Mouse (Mus musculus) T-helper 1 cell (primary cell): ENCODE data around the gene Ugt1a8.
"Not testable (repeated sequence)": the region's sequence is repeated elsewhere in the genome, so short reads cannot be mapped to it uniquely, and the experiment has no call there.

Source experiments
- in situ Hi-C: fragments of 300-600 bp; cut with MboI, MseI; formaldehyde crosslinking; loops from one replicate; pipeline ENCODE4 v1.15.1; 2025; ENCODE audit warnings: high pct_unique_total_duplicates

Gene Ugt1a8

DNA sequence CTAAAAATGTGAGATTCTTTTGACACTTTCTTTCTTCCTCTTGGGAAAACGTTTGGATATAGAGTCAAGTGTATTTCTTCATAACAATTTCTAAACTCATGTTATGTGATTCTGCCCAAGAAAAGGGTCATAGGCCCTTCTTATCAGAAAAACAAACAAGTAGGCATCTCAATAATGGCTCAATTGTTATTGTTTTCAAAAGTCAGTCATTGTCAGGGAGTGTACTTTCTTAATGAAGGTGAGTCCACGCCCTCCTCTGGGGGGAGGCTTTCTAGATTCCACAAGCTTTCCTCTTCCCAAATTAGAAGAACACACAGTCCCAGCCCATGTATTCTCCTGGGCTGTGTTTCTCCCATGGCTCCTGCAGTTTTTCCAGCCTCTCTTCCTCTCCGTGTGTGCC, at the start of gene Ugt1a8:
Ugt1a8 (plus strand) TSS at position 301 of the 400 bp plus-strand sequence.
- in situ Hi-C loops = no loop called here

DNA sequence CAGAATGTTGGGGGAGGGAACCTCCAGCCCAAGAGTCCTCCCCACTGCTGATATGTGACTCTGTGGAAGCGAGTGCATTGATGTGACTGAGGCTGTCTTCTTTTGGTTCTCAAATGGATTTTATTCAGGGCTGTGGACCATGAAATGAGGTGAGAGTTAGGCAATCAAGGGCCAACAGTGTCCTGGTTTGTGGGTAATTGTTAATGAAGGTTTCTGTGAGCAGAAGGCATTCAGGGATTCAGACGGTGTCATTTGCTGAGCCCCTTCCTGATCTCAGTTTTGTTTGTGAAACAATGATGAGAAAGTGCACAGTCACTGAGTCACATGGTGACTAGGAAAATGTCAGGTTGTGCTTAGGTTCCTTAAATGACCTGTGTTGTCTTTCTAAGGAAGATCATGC, 44.6 kb upstream of the Ugt1a8 start:
- in situ Hi-C loops = not testable (repeated sequence)

DNA sequence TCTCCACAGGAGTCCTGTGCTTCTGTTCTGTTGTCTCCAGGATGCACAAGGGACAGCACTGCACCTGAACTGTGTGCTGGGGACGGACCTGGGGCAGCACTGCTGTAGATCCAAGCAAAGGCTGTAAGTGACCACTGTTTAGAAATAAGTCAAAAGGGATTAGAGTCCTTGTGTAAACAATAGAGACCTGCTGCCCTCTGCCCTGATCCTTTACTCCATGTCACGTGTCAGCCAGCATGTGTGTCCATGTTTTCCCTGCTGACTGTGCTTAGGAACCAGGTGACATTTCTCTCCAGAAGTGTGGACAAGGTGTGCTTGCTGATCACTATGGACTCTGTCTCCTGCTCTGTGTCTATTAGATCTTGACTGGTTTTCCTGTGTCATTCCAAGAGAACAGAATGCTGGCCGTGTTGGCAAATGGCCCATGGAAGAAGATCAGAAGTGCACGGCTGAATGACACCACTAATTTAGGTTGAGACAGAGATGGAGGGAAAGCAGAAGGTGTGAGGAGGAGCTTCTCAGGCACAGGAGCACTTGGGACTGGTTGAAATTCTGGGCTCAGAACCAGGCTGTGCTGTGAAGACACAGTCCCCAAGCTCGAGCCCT, 42.7 kb upstream of the Ugt1a8 start:
- in situ Hi-C loops = not testable (repeated sequence)

DNA sequence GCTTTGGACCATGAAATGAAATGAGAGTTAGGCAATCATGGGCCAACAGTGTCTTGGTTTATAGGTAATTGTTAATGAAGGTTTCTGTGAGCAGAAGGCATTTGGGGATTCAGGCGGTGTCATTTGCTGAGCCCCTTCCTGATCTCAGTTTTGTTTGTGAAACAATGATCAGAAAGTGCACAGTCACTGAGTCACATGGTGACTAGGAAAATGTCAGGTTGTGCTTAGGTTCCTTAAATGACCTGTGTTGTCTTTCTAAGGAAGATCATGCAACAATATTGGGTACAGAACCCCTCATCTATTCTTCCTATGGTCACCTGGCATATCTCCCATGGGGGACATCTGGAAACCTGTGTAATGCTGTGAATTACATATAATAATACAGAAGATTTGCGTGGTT, 40.2 kb upstream of the Ugt1a8 start:
- in situ Hi-C loops = not testable (repeated sequence)

DNA sequence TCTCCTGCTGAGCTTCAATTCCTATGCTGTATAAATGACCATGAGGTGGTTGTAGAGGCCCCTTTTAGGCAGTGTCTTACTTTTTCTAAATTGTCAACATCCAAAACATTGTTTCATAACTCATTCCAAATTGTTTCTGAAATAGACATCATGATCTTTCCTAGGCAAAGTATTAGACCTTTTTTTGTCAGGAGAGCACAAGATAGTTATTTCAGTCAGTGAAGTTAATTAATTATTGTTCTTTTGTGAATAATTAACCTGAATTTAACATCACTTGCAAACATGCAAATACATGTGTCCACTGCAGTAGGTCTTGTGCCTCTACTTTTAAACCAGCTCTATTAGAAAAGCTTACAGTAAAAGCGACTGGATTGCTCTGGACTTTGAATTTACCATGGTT, 32.5 kb upstream of the Ugt1a8 start, which contains the start of gene Ugt1a10:
Ugt1a10 (plus strand) TSS at position 301 of the 400 bp plus-strand sequence.
- in situ Hi-C loops = no loop called here

DNA sequence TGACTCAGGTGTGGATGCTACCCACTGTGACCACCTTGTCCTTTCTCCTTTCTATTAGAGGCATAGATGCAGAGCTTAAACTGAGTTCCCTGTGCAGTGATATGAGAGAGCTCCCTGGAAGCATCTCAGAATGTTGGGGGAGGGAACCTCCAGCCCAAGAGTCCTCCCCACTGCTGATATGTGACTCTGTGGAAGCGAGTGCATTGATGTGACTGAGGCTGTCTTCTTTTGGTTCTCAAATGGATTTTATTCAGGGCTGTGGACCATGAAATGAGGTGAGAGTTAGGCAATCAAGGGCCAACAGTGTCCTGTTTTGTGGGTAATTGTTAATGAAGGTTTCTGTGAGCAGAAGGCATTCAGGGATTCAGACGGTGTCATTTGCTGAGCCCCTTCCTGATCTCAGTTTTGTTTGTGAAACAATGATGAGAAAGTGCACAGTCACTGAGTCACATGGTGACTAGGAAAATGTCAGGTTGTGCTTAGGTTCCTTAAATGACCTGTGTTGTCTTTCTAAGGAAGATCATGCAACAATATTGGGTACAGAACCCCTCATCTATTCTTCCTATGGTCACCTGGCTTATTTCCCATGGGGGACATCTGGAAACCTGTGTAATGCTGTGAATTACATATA, 21.0 kb upstream of the Ugt1a8 start:
- in situ Hi-C loops = not testable (repeated sequence)

DNA sequence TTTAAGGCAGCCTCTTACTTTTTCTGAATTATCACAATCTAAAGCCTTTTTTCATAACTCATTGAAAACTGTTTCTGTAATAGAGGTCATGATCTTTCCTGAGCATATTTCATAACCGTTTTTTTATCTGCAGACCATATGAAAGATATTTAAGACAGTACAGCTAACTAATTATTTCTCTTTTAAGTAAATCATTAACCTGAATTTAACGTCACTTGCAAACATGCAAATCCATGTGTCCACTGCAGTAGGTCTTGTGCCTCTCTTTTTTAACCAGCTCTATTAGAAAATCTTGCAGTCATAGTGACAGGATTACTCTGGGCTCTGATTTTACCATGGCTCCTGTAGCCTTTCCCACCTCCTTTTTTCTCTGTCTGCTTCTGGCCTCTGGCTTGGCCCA, 17.1 kb upstream of the Ugt1a8 start, which contains the start of gene Ugt1a9:
Ugt1a9 (plus strand) TSS at position 306 of the 400 bp plus-strand sequence.
- in situ Hi-C loops = no loop called here

DNA sequence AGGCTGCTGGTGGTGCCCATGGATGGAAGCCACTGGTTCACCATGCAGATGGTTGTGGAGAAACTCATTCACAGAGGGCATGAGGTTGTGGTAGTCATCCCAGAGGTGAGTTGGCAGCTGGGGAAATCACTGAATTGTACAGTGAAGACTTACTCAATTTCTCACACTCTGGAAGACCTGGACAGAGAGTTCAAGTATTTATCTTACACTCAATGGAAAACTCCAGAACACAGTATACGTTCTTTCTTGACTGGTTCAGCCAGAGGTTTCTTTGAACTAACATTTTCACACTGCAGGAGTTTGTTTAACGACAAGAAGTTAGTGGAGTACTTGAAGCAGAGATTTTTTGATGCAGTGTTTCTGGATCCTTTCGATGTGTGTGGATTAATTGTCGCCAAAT, 16.7 kb upstream of the Ugt1a8 start:
- in situ Hi-C loops = no loop called here

DNA sequence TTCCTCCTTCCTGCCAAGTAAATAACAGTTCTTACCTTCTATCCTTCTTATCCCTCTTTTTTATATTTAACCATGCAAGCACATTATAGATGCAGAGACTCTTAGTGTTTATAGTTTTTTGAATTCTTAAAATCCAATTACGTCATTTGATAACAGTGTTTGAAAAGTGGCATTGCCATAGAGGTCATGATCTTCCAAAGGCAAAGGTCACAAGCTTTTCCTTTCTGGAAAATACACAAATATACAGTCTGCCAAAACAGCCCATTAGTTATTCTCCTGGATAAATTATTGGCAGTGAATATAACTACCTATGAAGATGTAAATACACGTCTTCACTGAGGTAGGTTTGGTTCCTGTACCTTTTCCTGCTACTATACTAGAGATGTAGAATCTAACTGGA, 13.1 kb upstream of the Ugt1a8 start:
- in situ Hi-C loops = no loop called here

DNA sequence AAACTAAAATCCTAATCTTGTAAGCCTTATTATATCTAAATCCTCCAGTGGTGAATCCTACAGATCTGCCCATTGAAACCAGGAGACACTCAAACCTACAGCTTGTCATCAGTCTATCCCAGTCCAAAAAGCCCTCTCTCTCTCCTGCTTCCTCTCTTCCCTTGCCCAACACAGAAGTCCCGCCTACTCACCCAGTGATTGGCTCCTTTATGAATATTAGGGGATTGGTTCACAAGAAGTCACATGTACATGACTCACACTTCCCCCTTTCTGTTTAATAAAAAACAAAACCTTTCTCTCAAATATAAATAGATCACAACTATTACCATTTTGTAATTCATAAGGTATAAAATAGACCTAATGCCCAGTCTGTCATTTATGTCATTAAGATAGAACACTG, 10.5 kb upstream of the Ugt1a8 start:
- in situ Hi-C loops = no loop called here

DNA sequence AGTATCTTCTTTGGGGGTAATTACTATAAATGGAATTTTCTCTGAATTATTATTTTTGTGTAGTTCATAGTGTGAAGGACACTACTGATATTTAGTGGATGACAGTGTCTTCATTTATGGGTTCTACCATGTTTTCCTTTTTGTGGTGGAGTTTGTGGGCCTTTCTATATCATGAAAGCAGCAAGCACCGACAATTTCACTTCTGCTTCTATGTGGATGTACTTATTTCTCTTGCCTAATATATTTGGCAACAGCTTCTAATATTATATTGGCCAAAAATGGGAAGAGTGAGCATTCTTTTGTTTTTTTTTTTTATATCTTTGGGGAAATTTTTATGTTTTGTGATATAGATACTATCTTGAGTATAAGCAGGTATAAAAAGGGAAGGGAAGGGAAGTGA, 5.9 kb upstream of the Ugt1a8 start:
- in situ Hi-C loops = no loop called here

DNA sequence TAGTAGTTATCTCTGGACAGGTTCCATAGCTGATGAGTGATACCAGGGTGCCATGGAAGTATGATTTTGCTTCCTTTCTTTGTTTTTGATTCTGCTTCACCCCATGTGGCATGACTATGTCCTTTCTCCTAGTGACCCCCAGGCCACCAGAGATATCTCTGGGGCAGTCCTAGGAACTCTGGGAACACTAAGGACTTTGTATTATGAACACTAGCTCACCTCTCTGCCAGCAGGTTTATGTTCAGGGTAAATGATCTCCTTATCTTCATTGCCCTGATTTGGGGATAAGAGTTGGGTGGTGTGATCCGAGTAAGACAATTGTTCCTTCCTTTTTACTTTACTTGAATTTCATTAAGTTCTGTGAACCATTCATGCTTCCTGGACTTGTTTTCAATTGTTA, 1.5 kb upstream of the Ugt1a8 start:
- in situ Hi-C loops = no loop called here

DNA sequence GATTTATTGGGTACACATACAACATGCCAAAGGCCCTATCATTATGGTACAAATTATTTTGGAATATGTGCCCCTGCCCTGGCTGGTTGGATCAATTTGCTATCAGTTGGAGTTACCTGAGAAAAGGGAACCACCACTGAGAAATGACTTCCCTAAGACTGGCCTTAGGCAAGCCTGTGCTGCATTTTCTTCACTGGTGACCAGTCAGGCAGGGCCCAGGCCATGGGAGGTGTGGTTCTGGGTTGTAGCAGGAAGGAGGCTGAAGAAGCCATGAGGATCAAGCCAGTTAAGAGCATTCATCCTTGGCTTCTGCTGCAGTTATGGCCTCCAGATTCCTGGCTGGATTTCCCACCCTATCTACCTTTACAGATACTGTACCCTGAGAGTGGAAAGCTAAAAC, 4.7 kb downstream of the Ugt1a8 start:
- in situ Hi-C loops = no loop called here

DNA sequence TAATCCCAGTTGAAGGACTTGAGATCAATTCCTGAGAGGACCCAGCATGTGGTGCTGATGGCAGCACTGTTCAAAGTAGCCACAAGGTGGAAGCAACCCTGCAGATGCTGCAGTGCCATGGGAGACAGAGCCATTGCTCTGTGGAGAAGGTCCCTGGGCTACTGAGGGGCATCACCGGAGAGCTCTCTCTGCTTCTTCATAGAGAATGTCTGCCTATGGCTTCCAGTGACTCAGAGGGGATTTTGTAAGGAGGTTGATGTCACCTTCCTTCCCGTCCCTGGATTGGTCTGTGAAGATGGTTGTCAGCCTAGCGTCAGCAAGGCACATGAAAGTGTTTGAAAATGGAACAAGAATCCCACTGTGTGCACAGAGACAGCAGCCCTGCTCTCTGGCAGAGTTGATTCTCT, 6.7 kb downstream of the Ugt1a8 start:
- in situ Hi-C loops = not testable (repeated sequence)

DNA sequence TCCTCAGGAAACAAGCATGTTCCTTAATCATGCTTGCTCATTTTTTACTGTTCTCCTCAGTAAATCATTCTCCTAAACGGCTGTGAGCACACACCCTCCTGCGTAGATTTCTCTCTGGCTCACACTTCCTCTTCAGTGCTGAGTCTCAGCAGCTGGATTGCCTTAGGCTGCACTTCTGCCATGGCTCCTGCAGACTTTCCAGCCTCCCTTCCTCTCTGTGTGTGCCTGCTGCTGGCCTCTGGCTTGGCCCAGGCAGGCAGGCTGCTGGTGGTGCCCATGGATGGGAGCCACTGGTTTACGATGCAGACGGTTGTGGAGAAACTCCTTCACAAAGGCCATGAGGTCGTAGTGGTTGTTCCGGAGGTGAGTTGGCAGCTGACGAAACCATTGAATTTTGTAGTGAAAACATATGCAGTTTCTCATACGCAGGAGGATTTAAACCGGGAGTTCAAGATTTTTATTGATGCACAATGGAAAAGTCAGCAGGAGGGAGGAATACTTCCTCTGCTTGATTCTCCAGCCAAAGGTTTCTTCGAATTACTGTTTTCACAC, 7.4 kb downstream of the Ugt1a8 start, which contains the start of gene Ugt1a7c:
Ugt1a7c (plus strand) TSS at position 122 of the 552 bp plus-strand sequence.
- in situ Hi-C loops = no loop called here

DNA sequence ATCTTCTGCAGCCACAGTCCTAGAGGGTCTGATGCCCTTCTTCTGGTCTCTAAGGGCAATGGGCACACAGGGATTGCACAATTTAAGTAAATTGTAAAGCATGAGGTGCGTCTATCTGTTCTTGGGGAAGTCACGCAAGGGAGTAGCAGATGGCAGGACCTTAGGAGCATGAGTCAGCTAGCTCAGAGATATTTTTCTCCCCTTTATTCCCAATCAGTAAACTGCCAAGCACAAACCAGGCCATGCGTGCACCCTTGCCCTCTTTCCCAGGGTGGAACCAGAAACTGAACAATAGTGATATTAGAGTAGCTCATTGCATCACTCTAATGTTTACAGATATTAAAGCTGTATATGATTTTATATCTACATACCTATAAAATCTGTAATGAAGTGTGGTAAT, 10.9 kb downstream of the Ugt1a8 start:
- in situ Hi-C loops = not testable (repeated sequence)

DNA sequence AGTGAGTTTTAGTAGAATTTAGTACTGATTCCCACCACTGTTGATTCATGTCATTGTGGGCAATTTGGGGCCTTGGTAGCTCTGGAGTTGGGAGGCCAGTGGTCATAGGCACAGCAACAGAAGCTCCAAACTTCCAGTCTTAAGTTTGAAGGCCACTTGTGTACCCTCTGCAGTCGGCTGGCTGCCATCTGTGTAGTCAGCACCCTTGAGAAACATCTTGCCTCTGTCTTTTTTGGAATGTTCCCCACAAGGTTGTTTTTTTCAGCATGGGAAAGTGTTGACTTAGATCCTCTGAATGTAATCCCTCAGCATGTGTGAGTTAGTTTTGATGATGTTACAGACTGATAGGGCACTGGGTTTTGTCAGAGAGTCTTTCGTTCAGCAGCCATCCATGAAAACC, 12.1 kb downstream of the Ugt1a8 start:
- in situ Hi-C loops = loop anchor here (5.0 kb wide), 2 partner anchors 38 to 218 kb away; no protein-coding TSS in a partner anchor

DNA sequence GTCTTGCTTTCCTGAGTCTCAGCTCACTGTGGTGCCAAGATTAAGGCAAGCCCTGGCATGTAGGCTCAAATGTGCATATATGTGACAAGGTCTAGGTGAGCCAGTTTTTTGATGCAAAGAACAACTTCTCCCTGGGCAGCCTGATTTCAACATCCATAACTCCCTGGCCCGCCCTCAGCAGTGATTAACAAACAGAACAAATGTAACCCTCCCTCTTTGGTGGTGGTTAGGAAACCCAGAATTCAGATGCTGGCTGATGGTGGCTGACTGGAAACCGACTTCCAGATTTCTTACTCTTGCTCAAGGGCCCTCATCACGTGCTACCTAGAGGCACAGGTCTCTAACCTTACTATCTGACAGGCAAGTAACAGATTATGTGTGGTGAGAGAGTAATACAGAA, 15.4 kb downstream of the Ugt1a8 start, which contains the start of gene Ugt1a6b:
Ugt1a6b (plus strand) TSS at position 234 of the 400 bp plus-strand sequence.
- in situ Hi-C loops = loop anchor here (5.0 kb wide), 2 partner anchors 34 to 214 kb away; no protein-coding TSS in a partner anchor

DNA sequence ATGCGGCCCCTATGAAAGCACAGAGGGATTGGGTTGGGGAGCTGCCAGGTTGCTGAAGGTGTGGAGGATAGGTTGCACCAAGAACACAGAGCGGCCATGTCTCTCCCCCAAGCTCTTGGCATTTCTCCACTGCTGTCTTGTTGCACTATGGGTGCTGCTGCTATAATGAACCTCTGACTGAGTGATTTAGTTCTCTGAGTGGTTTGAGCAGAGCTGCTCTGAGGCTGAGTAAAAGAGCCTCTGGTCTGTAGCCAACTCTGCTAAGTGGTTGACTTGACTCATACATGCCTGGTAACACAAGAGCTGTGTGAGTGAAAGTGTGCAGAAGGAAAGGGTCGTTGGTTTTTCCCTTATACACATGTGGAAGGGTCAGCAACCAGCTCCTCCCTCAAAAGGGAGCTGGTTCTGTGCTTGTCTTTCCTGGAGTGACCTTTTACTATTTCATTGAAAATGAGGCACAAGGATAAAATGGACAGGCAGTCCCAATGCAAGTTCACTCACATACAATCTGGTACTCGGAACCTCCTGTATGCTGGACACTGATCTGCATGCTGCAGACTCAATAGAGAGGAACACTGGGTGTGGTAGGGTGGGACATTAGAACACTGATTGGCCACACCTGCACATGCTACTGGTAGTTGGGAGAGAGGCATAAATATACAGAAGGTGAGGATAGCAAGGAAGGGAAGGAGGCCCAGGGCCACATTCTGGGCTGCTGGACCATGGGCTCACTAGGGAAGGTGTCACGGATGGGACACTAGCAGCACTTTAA, 16.3 kb downstream of the Ugt1a8 start:
- in situ Hi-C loops = loop anchor here (5.0 kb wide), 2 partner anchors 33 to 213 kb away; no protein-coding TSS in a partner anchor

DNA sequence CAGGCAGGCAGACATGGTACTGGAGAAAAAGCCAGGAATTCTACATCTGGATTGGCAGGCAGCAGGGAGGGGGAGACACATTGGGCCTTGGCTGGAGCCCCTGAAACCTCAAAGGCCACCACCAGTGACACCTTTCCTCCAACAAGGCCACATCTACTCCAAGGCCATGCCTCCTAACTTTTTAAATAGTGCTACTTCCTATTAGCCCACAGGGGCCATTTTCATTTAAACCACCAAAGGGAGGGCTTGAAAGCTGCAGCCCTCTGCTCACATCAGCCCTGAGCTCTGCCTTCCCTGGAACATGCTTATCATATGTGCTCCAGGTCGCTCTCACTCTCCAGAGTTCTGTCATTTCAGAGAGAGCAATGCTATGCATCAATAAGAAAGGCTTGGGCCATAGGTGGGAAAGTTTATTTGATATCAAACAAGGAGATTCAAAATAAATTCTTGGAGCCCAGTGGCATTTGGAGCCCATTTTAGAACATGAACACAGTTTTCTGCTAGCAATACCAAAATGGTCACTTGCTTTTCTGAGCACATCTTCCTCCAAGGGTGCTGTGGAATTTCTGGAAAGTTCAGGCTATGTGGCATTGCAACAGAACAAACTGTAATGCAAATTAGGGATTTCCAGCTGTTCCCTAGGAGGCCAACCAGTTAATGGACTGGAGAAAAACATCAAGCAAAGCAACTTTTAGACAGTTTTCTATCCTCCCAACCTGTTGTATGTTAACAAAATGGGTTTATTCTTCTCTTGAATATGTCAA, 17.2 kb downstream of the Ugt1a8 start:
- in situ Hi-C loops = loop anchor here (5.0 kb wide), 2 partner anchors 32 to 212 kb away; no protein-coding TSS in a partner anchor

DNA sequence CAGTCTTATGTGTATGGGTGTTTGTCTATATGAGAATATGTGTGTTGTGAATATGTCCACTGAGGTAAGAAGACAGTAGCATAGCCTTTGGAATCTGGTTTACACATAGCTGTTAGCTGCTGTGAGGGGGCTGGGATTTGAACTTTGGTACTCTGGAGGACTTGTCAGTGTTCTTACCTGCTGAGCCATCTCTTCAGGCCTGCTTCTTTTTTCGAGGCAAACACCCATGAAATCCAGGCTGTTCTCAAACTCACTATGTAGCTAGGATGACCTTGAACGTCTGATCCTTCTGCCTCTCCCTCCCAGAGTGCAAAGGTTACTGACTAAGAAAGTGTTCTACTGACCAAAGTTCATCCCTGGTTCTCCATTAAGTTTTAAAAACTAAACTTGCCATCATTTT, 18.0 kb downstream of the Ugt1a8 start:
- in situ Hi-C loops = no loop called here
